Mouse (Mus musculus) CD8-positive naive resting alpha-beta T cell, adult 57 days (primary cell): ENCODE results near the gene Macc1. TPM values are rescaled to one million over a fixed set of nuclear protein-coding genes. Genes with fewer than 3 reads are reported as not detected.

Experiments used
- total RNA-seq: library from RNA; stranded (reverse); gene quantifications from one replicate; pipeline ENCODE4 v1.2.4, GENCODE M21; 2023

Gene Macc1
- total RNA-seq: not detected

GRCm38 (mm10) chr12:119313970-119314369, at the start of gene Macc1:
Gene Macc1 (plus strand): TSS chr12:119314270.

Other genes with a start within 250 kb of the Macc1 start
- gene Itgb8, start 75.5 kb upstream of the Macc1 start, total RNA-seq: 0.31 TPM